Mouse (Mus musculus) lung, embryonic 16.5 days (tissue): ENCODE data around the gene Rpl38. TPM values are rescaled to one million over a fixed set of nuclear protein-coding genes. Genes with fewer than 3 reads are reported as not detected.
"Not testable (repeated sequence)": the region's sequence is repeated elsewhere in the genome, so short reads cannot be mapped to it uniquely, and the experiment has no call there.

Experiments used
- ATAC-seq: fragments of 200-750 bp; cut with Nextera tagmentation; 2 replicates; pipeline ENCODE4 v1.8.0; 2017; ENCODE audit warnings: low read depth, mild to moderate bottlenecking, moderate library complexity
- H3K27ac ChIP-seq: fragments of 300-500 bp; sonication (generic); 2 replicates; pipeline ENCODE4 v1.5.1; 2014; ENCODE audit warnings: mild to moderate bottlenecking, control low read depth, low read length
- H3K27me3 ChIP-seq: fragments of 300-500 bp; sonication (generic); 2 replicates; pipeline ENCODE4 v1.6.1; 2014; ENCODE audit warnings: low read depth, low read length, mixed read lengths; ENCODE audit not compliant: control insufficient read depth, insufficient read depth
- H3K36me3 ChIP-seq: fragments of 300-500 bp; sonication (generic); 2 replicates; pipeline ENCODE4 v1.6.1; 2014; ENCODE audit warnings: low read length; ENCODE audit not compliant: control insufficient read depth, insufficient read depth
- H3K4me1 ChIP-seq: fragments of 300-500 bp; sonication (generic); replicated peaks from 2 replicates; pipeline ENCODE4 v1.6.1; 2014; ENCODE audit warnings: low read length, mixed read lengths; ENCODE audit not compliant: control insufficient read depth, insufficient read depth
- H3K4me2 ChIP-seq: fragments of 300-500 bp; sonication (generic); 2 replicates; pipeline ENCODE4 v1.6.1; 2014; ENCODE audit warnings: low read depth, low read length, control low read depth
- H3K4me3 ChIP-seq: fragments of 300-500 bp; sonication (generic); 2 replicates; pipeline ENCODE4 v1.5.1; 2014; ENCODE audit warnings: mild to moderate bottlenecking, low read length, control low read depth
- H3K9ac ChIP-seq: fragments of 300-500 bp; sonication (generic); 2 replicates; pipeline ENCODE4 v1.6.1; 2014; ENCODE audit warnings: low read length, control low read depth
- H3K9me3 ChIP-seq: fragments of 300-500 bp; sonication (generic); 2 replicates; pipeline ENCODE4 v1.6.1; 2016; ENCODE audit warnings: low read length; ENCODE audit not compliant: control insufficient read depth
- WGBS: fragments of 180-500 bp; shearing (Covaris S2); extraction: QIAGEN DNeasy Blood & Tissue Kit; methylation state at CpG from one replicate; pipeline ENCODE4 v1.1.7; 2014; 5-methylcytosine and 5-hydroxymethylcytosine counted together
- polyA plus RNA-seq: library from polyadenylated mRNA; unstranded; fragments of >200 nt; fragmentation: Nextera tagmentation; extraction: Ambion mirVana; gene quantifications from 2 replicates; pipeline ENCODE4 v1.2.1, GENCODE M21; 2015

The Rpl38 gene
- polyA plus RNA-seq, 1 experiment from 2014 or later: 914 TPM

DNA sequence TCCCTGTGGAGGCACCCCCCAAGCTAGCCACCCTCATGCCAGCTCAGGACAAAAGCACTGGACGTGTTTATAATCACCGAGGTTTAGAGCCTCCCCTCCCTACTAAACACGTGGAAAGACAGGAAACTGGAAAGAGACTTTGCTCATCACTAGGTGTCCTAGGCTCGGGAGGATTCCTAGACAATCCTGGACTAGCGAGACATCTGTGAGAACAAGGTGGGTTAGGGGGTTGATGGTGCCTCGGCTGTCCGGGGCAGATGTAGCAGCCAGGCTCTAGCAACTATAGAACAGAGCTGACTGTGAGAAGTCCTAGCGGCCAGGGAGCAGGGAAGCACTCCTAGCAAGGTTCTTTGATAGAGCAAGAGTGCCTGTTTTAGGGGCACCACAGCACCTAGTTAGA is 5.9 kb downstream of the Rpl38 start:
- Histone ChIP-seq H3K4me3 (no peak overlapping the region), H3K4me1 (peaks cover 23% of the 10 kb centered on the region), H3K4me2 (no peak overlapping the region), H3K27me3 (no peaks in the 10 kb centered on the region; the same call in 1 of the 2 replicates), H3K9ac (no peak overlapping the region), H3K27ac (no peak overlapping the region), H3K36me3 (peaks cover 29% of the 10 kb centered on the region), H3K9me3 (no peaks in the 10 kb centered on the region)
- WGBS: 44% methylated on average over 8 of the region's 8 CpGs
- no peak for ATAC-seq

DNA sequence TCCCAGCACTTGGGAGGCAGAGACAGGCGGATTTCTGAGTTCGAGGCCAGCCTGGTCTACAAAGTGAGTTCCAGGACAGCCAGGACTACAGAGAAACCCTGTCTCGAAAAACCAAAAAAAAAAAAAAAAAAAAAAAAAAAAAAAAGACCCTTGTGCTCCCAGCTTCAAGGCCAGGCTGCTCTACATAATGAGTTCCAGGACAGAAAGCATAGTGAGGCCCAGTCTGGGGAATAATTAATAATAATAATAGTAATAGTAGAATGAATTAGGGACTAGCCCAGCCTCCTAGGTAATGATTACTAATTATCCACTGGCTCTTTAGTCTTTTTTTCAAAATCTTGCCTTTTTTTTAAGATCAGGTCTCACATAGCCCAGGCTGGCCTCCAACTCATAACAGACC is 6.5 kb downstream of the Rpl38 start:
- not testable (repeated sequence) for H3K9ac ChIP-seq, ATAC-seq, H3K27me3 ChIP-seq, H3K9me3 ChIP-seq, H3K27ac ChIP-seq
- Histone ChIP-seq H3K4me1 (peaks cover 25% of the 10 kb centered on the region), H3K36me3 (peaks cover 29% of the 10 kb centered on the region), H3K4me2 (peak overlapping the region; percentile 98), H3K4me3 (peak overlapping the region; percentile 71)
- 92% methylated on average over 2 of the region's 3 CpGs for whole genome bisulfite sequencing

GRCm38 (mm10) chr11:114675341-114675825 is 7.1 kb downstream of the Rpl38 start, which contains the start of gene Ttyh2:
Gene Ttyh2, plus strand, starts transcription at chr11:114675431.
- peak within 1 kb of the TSS; percentile 46 for H3K27ac ChIP-seq
- WGBS: 1% methylated on average over 40 of the region's 40 CpGs

GRCm38 (mm10) chr11:114675826-114676401 is 7.6 kb downstream of the Rpl38 start:
- peak overlapping the region; percentile 98 for H3K4me2 ChIP-seq
- H3K27ac ChIP-seq: peak overlapping the region; percentile 46
- no peaks in the 10 kb centered on the region for H3K9me3 ChIP-seq
- H3K27me3 ChIP-seq: no peaks in the 10 kb centered on the region; the same call in 1 of the 2 replicates
- H3K4me3 ChIP-seq: peak overlapping the region; percentile 71
- ATAC-seq: peak; percentile 17; the same call in 1 of the 2 replicates
- H3K36me3 ChIP-seq: peaks cover 23% of the 10 kb centered on the region
- WGBS: 5% methylated on average over 27 of the region's 27 CpGs
- H3K9ac ChIP-seq: peak overlapping the region; percentile 79
- peaks cover 21% of the 10 kb centered on the region for H3K4me1 ChIP-seq

More at GRCm38 (mm10) chr11:114675341-114675825, 7.1 kb downstream of the Rpl38 start, which contains the start of gene Ttyh2:
- peak within 1 kb of the TSS; percentile 79 for H3K9ac ChIP-seq
- H3K4me3 ChIP-seq: peak within 1 kb of the TSS; percentile 71
- H3K36me3 ChIP-seq: peaks cover 29% of the 10 kb centered on the region
- ATAC-seq: peak; percentile 94
- no peaks in the 10 kb centered on the region for H3K9me3 ChIP-seq
- H3K27me3 ChIP-seq: no peaks in the 10 kb centered on the region; the same call in 1 of the 2 replicates
- H3K4me2 ChIP-seq: peak within 1 kb of the TSS; percentile 98
- H3K4me1 ChIP-seq: peaks cover 23% of the 10 kb centered on the region

DNA sequence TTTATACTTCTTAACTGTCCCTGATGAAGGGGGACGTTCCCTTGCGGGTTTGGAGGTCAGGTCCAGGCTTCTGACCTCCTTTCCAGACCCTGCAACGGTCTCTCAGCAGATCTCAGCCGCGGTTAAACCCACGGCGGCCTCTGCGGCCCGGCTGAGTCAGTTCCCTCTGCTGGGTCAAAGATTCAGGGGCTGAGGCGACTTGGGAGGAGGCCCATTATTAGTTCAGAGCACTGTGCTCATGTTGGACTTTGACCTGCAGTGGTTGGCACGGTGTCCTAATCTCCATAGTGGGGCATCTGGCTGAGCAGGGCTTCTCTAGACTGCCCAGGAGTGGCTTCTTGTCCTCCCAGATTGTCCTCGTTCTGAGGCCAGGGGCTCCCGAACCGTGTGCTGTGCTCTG is 8.1 kb downstream of the Rpl38 start:
- Histone ChIP-seq H3K4me3 (peak overlapping the region; percentile 71), H3K27me3 (no peaks in the 10 kb centered on the region; the same call in 1 of the 2 replicates), H3K9me3 (no peaks in the 10 kb centered on the region), H3K4me1 (peaks cover 21% of the 10 kb centered on the region), H3K27ac (no peak overlapping the region), H3K4me2 (peak overlapping the region; percentile 98), H3K36me3 (peaks cover 18% of the 10 kb centered on the region), H3K9ac (peak overlapping the region; percentile 79)
- 11% methylated on average over 14 of the region's 14 CpGs for WGBS
- ATAC-seq: no peak

DNA sequence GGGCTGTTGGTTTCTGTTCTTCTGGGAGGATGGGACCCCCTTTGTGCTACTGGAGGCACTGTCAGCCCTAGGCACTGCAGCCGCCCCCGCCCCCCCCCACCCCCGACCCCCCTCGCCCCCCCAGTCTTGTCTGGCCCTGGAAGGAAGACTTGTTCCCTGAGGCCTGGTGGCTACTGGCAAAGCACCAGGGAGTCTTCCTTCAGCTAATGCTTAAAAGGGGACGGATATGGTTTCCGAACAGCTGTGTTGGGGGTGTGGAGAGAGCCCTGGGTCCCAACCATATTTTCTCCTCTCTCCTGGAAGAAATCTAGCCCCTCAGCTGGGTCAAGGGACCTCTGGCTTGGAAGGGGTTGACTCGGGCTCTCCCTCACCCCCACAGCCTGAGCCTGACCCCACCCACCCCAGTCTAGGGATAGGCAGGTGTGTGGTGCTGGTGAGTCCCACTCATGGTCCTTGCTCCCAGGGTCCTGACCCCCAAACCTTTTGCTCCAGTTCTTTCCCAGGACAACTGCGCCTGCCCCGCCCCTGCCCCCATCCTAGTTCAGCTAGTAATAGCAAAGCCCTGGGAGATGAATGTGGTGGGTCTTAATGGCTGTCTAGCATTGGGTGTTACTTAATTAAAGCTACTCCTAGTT is 8.7 kb downstream of the Rpl38 start:
- H3K9ac ChIP-seq: no peak overlapping the region
- peaks cover 13% of the 10 kb centered on the region for H3K36me3 ChIP-seq
- H3K27me3 ChIP-seq: no peaks in the 10 kb centered on the region; the same call in 1 of the 2 replicates
- no peaks in the 10 kb centered on the region for H3K9me3 ChIP-seq
- H3K4me2 ChIP-seq: peak overlapping the region; percentile 98
- no peak for ATAC-seq
- peak overlapping the region; percentile 71 for H3K4me3 ChIP-seq
- H3K4me1 ChIP-seq: peaks cover 21% of the 10 kb centered on the region
- H3K27ac ChIP-seq: no peak overlapping the region
- WGBS: 46% methylated on average over 7 of the region's 9 CpGs

GRCm38 (mm10) chr11:114679582-114679981 is 11.3 kb downstream of the Rpl38 start:
- Histone ChIP-seq H3K9me3 (no peaks in the 10 kb centered on the region), H3K4me1 (peaks cover 26% of the 10 kb centered on the region), H3K4me2 (no peak overlapping the region), H3K27me3 (no peaks in the 10 kb centered on the region; the same call in 1 of the 2 replicates), H3K4me3 (no peak overlapping the region), H3K9ac (0 out of 2 replicates have a peak overlapping the region, but pooled peaks have one; percentile 4), H3K27ac (no peak overlapping the region), H3K36me3 (no peaks in the 10 kb centered on the region)
- 34% methylated on average over 8 of the region's 8 CpGs for WGBS
- ATAC-seq: no peak

DNA sequence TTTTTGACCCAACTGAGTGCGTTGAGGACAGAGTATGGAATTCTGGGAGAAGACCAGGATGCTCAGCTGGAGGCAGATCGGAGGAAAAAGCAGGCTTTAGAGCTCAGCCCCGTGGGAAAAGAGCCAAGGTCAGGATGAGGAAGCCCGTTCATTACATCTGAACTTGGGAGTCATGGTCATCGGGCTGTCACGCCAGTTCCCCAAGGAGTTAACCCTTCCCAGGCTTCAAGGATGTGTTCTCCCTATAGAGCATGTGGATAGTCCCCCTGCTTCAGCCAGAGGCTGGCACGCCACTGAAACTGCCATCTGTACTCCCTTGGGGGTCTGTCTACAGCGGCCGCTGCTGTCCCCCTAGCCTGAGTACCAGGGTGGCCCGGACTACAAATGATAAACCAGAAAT is 12.0 kb downstream of the Rpl38 start:
- Histone ChIP-seq H3K9ac (no peak overlapping the region), H3K27me3 (no peaks in the 10 kb centered on the region; the same call in 1 of the 2 replicates), H3K4me1 (peaks cover 23% of the 10 kb centered on the region), H3K4me2 (no peak overlapping the region), H3K27ac (0 out of 2 replicates have a peak overlapping the region, but pooled peaks have one; percentile 22), H3K9me3 (no peaks in the 10 kb centered on the region), H3K36me3 (no peaks in the 10 kb centered on the region), H3K4me3 (no peak overlapping the region)
- 40% methylated on average over 10 of the region's 10 CpGs for WGBS
- no peak for ATAC-seq

- Histone ChIP-seq H3K9me3 (no peaks in the 10 kb centered on the region), H3K4me2 (no peak overlapping the region), H3K27me3 (no peaks in the 10 kb centered on the region; the same call in 1 of the 2 replicates), H3K27ac (no peak overlapping the region), H3K4me3 (no peak overlapping the region), H3K36me3 (no peaks in the 10 kb centered on the region), H3K9ac (no peak overlapping the region), H3K4me1 (peaks cover 17% of the 10 kb centered on the region)
- ATAC-seq: no peak
- WGBS: 53% methylated on average over 5 of the region's 5 CpGs
Measured at GRCm38 (mm10) chr11:114681054-114681453, 12.7 kb downstream of the Rpl38 start.
